Mouse (Mus musculus) erythroblast, embryonic 14.5 days (primary cell): ENCODE results near the gene Gab2. TPM values are rescaled to one million over a fixed set of nuclear protein-coding genes. Genes with fewer than 3 reads are reported as not detected.
A peak's percentile ranks its signal among the peaks of the same experiment; 100 is the strongest.

Experiments
- H3K27me3 ChIP-seq: 2 replicates; pipeline ENCODE4 v1.6.1; 2012; ENCODE audit warnings: inconsistent platforms; ENCODE audit not compliant: control insufficient read depth
- H3K36me3 ChIP-seq: 2 replicates; pipeline ENCODE4 v1.6.1; 2012; ENCODE audit warnings: mild to moderate bottlenecking, inconsistent platforms; ENCODE audit not compliant: control insufficient read depth
- H3K4me1 ChIP-seq: 2 replicates; pipeline ENCODE4 v1.6.1; 2012; ENCODE audit warnings: inconsistent platforms; ENCODE audit not compliant: control insufficient read depth
- H3K4me3 ChIP-seq: replicated peaks from 2 replicates; pipeline ENCODE3; 2012; ENCODE audit warnings: moderate library complexity, mild to moderate bottlenecking, inconsistent platforms
- H3K9me3 ChIP-seq: 2 replicates; pipeline ENCODE4 v1.6.1; 2012; ENCODE audit warnings: low read length, inconsistent platforms, mixed read lengths; ENCODE audit not compliant: control insufficient read depth
- GATA1 ChIP-seq: IDR thresholded peaks from 2 replicates; pipeline ENCODE4 v1.6.1; 2012; ENCODE audit warnings: low read length, inconsistent platforms, mixed read lengths
- TAL1 ChIP-seq: IDR thresholded peaks from 3 replicates; pipeline ENCODE4 v1.6.1; 2012; ENCODE audit warnings: low read length, inconsistent platforms, mixed read lengths
- polyA plus RNA-seq: library from polyadenylated mRNA; stranded (reverse); fragments of >175 nt; gene quantifications from 2 replicates; pipeline ENCODE4 v1.2.3, GENCODE M21; 2012

The Gab2 gene
- polyA plus RNA-seq, 1 experiment = 0.03 TPM

GRCm38 (mm10) chr7:97329676-97330075 lies 248.3 kb downstream of the Gab2 start:
- no peaks in the 10 kb centered on the region; the same call in 1 of the 2 replicates for H3K9me3 ChIP-seq
- H3K36me3 ChIP-seq = no peaks in the 10 kb centered on the region
- H3K4me3 ChIP-seq = no peak overlapping the region
- H3K27me3 ChIP-seq = peaks cover 35% of the 10 kb centered on the region
- peaks cover 24% of the 10 kb centered on the region for H3K4me1 ChIP-seq
- TF ChIP-seq GATA1 = no peak
- no peak for TF ChIP-seq TAL1

GRCm38 (mm10) chr7:97330931-97331645 lies 249.7 kb downstream of the Gab2 start:
- Histone ChIP-seq H3K36me3 (no peaks in the 10 kb centered on the region), H3K9me3 (no peaks in the 10 kb centered on the region), H3K4me1 (peaks cover 24% of the 10 kb centered on the region), H3K4me3 (peak overlapping the region; percentile 84), H3K27me3 (peaks cover 21% of the 10 kb centered on the region)
- TF ChIP-seq GATA1 (no peak), TAL1 (no peak)

DNA sequence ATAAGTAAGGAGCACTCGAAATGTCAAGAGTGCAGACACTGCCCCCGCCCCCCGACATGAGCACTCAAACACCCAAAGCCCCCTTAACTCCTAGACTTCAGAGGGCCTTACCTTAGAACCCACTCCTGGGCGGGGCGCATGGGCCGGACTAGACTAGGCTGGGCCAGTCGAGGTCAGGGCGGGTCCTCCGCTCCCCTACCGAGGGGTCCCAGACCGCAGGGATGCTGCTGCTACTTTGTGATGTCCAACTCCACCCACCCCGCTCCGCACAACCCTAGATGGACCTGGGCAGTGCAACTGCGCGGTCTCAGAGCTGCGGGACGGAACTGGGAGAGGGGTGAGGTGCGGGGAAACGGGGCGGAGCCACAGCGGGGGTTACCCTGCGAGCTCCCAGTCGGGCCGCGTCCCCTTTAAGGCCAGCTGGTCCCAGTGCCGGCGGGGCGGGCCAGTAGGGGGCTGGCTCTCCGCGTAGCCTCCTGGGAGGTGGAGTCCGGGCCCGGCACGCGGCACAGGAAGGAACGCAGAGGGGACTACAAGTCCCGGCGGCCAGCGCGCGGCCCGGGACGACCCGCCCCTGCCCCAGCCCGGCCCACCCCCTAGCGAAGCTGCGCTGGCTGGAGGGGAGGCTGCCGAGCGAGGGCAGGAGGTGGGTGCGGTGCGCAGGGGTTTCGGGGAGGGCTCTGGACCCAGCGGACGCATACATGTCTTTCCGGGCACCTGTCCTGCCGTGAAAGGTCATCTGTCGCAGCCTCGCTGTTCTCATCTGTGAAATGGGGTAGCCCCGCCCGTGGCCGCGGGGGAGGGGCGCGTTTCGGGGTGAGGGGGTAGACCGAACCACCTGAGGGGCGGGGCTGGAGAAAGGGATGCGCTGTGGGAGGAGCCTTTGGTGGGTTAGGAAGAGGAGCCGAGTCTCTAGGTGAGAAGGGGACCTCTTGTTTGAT lies 250.6 kb downstream of the Gab2 start, which contains the start of the genes Usp35 and Kctd21:
TSS of gene Usp35 (minus strand) at position 295 of the 941 bp plus-strand sequence.
TSS of gene Kctd21 (plus strand) at position 602 of the 941 bp plus-strand sequence.
- Histone ChIP-seq H3K4me1 (peaks cover 24% of the 10 kb centered on the region), H3K27me3 (peaks cover 12% of the 10 kb centered on the region), H3K4me3 (peak within 1 kb of the TSS; percentile 84), H3K36me3 (no peaks in the 10 kb centered on the region), H3K9me3 (no peaks in the 10 kb centered on the region)
- no peak for TF ChIP-seq GATA1
- no peak for TF ChIP-seq TAL1

- peaks cover 24% of the 10 kb centered on the region for H3K4me1 ChIP-seq
- peak overlapping the region; percentile 84 for H3K4me3 ChIP-seq
- H3K9me3 ChIP-seq = no peaks in the 10 kb centered on the region
- no peaks in the 10 kb centered on the region for H3K36me3 ChIP-seq
- H3K27me3 ChIP-seq = peaks cover 5% of the 10 kb centered on the region
- TF ChIP-seq GATA1 (no peak), TAL1 (no peak)
Measured at GRCm38 (mm10) chr7:97332667-97333041, 251.3 kb downstream of the Gab2 start.

DNA sequence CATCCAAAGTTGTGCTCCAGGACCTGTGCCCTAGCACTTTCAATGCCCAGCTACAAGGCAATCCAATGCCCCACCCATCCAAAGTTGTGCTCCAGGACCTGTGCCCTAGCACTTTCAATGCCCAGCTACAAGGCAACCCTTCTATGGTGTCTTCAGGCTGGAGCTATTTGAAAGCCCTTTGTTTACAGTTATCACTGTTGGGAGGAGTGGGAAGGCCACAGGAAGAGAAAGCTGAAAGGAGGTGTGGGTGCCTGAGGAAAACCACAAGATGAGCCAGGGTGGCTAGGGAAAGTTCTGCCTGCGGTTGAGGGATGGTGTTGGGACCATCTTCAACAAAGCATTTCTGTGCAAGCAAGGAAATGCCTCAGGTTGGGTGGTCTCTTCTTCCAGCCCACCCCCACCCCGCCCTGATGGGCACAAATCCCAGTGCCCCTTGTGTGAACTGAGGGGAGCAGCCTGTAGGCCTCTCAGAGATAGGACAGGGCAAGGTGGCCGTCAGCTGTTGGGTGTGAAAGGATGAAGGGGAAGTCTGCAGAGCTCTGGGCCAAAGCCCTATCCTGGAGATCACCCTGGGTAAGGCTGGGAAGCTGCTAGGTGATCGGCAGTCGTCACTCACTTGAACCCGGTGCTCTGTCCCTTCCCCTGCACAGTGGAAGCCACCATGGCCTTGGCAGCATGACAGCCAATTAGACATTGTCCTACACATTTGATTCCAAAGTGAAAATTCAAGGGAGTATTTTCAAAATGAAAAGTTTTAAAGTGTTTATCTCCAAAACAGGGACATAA lies 251.9 kb downstream of the Gab2 start:
- H3K9me3 ChIP-seq = no peaks in the 10 kb centered on the region
- no peaks in the 10 kb centered on the region for H3K36me3 ChIP-seq
- H3K27me3 ChIP-seq = peaks cover 5% of the 10 kb centered on the region; the same call in 1 of the 2 replicates
- peak overlapping the region; percentile 3 for H3K4me3 ChIP-seq
- TF ChIP-seq TAL1 = no peak
- no peak for TF ChIP-seq GATA1
- peaks cover 24% of the 10 kb centered on the region for H3K4me1 ChIP-seq

GRCm38 (mm10) chr7:97334406-97334805 lies 253.0 kb downstream of the Gab2 start:
- H3K36me3 ChIP-seq = no peaks in the 10 kb centered on the region
- H3K9me3 ChIP-seq = no peaks in the 10 kb centered on the region
- H3K4me3 ChIP-seq = no peak overlapping the region
- TF ChIP-seq TAL1 (no peak), GATA1 (no peak)
- H3K27me3 ChIP-seq = peaks cover 5% of the 10 kb centered on the region; the same call in 1 of the 2 replicates
- H3K4me1 ChIP-seq = peaks cover 24% of the 10 kb centered on the region

DNA sequence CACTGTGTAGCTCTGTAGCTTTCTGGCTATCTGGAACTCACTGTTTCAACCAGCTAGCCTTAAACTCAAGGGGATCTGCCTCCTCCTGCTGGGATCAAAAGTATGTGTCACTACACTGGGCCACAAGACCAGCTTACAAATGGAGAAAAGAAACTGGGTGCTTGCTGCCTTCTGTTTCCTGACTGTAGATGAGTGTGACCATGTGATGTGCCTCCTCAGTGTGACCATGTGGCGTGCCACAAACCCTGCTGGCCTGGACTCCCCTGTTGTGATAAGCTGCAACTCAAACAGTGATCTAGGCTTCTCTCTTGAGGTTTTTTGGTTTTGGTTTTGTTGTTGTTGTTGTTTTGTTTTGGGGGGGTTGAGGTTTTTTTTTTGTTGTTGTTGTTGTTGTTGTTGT lies 255.3 kb downstream of the Gab2 start:
- H3K9me3 ChIP-seq = no peaks in the 10 kb centered on the region
- H3K4me3 ChIP-seq = no peak overlapping the region
- TF ChIP-seq TAL1 = no peak
- no peak for TF ChIP-seq GATA1
- peaks cover 18% of the 10 kb centered on the region for H3K4me1 ChIP-seq
- H3K36me3 ChIP-seq = no peaks in the 10 kb centered on the region
- no peaks in the 10 kb centered on the region for H3K27me3 ChIP-seq

- Histone ChIP-seq H3K27me3 (no peaks in the 10 kb centered on the region), H3K4me3 (no peak overlapping the region), H3K4me1 (peaks cover 4% of the 10 kb centered on the region), H3K9me3 (no peaks in the 10 kb centered on the region), H3K36me3 (no peaks in the 10 kb centered on the region)
- TF ChIP-seq TAL1 = no peak
- no peak for TF ChIP-seq GATA1
Measured at GRCm38 (mm10) chr7:97338593-97338992, 257.2 kb downstream of the Gab2 start.
